Mouse (Mus musculus): Measurements from ENCODE around the gene Gm49387. TPM values are rescaled to one million over a fixed set of nuclear protein-coding genes. Genes with fewer than 3 reads are reported as not detected.
A peak's percentile ranks its signal among the peaks of the same experiment; 100 is the strongest.

Gm49387 gene
- polyA plus RNA-seq, 1 experiment from 2014 or later = 0.94 TPM

DNA sequence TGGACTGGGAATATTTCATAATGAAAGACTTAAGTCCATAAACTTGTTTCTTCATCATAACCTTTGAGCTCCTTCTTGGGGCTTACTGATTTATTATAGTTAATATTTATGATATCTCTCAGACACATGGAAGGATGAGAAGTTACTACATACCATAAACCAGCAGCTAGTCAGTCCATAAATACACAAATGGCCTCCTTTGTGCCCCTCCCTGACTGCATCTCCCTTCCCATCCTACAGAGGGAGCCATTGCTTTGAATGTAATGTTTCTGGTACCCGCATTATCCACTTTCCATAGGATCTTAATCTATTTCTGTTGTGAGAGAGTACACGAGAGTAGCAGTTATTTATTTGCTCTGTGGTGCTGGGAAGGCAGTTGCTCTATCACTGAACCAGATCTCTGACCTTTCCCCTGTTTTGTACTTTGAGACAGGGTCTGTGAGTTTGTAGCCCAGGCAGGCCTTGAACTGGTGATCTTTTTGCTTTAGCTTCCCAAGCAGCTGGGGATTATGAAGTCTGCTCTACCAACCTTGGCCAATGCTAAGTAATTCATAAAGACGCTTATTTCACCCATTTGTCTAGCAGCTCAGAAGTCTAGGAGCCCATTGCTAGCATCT, 4.4 kb upstream of the Gm49387 start:
- peak; percentile 85 for TF ChIP-seq CTCF (IDR thresholded peaks at IDR 0.05; ENCODE audit: low read depth)
- Histone ChIP-seq H3K4me3 (ENCODE audit: low read depth, low read length) (no peak overlapping the region), H3K27me3 (replicated peaks; ENCODE audit: control insufficient read depth, insufficient read depth, low read length) (no peaks in the 10 kb centered on the region), H3K27ac (ENCODE audit: low read depth, low read length) (peak overlapping the region; percentile 80), H3K9ac (ENCODE audit: low read depth, low read length) (no peak overlapping the region), H3K4me1 (replicated peaks; ENCODE audit: control insufficient read depth, insufficient read depth, low read length) (peaks cover 3% of the 10 kb centered on the region; the same call in 1 of the 2 replicates), H3K36me3 (ENCODE audit: control insufficient read depth, insufficient read depth) (no peaks in the 10 kb centered on the region), H3K9me3 (ENCODE audit: control insufficient read depth) (no peaks in the 10 kb centered on the region), H3K4me2 (replicated peaks; ENCODE audit: low read depth) (no peak overlapping the region)
- 55% methylated on average over 3 of the region's 3 CpGs for WGBS
- ATAC-seq = peak; percentile 65

GRCm38 (mm10) chr14:31644183-31644830, 3.6 kb upstream of the Gm49387 start:
- no peak overlapping the region for H3K4me2 ChIP-seq (replicated peaks; ENCODE audit: low read depth)
- H3K27ac ChIP-seq (ENCODE audit: low read depth, low read length) = peak overlapping the region; percentile 80
- no peak for ATAC-seq
- H3K36me3 ChIP-seq (ENCODE audit: control insufficient read depth, insufficient read depth) = no peaks in the 10 kb centered on the region
- no peak overlapping the region for H3K9ac ChIP-seq (ENCODE audit: low read depth, low read length)
- no peak overlapping the region for H3K4me3 ChIP-seq (ENCODE audit: low read depth, low read length)
- no peaks in the 10 kb centered on the region for H3K27me3 ChIP-seq (replicated peaks; ENCODE audit: control insufficient read depth, insufficient read depth, low read length)
- peaks cover 3% of the 10 kb centered on the region; the same call in 1 of the 2 replicates for H3K4me1 ChIP-seq (replicated peaks; ENCODE audit: control insufficient read depth, insufficient read depth, low read length)
- WGBS = 61% methylated on average over 5 of the region's 5 CpGs
- H3K9me3 ChIP-seq (ENCODE audit: control insufficient read depth) = no peaks in the 10 kb centered on the region
- TF ChIP-seq CTCF (IDR thresholded peaks at IDR 0.05; ENCODE audit: low read depth) = no peak

DNA sequence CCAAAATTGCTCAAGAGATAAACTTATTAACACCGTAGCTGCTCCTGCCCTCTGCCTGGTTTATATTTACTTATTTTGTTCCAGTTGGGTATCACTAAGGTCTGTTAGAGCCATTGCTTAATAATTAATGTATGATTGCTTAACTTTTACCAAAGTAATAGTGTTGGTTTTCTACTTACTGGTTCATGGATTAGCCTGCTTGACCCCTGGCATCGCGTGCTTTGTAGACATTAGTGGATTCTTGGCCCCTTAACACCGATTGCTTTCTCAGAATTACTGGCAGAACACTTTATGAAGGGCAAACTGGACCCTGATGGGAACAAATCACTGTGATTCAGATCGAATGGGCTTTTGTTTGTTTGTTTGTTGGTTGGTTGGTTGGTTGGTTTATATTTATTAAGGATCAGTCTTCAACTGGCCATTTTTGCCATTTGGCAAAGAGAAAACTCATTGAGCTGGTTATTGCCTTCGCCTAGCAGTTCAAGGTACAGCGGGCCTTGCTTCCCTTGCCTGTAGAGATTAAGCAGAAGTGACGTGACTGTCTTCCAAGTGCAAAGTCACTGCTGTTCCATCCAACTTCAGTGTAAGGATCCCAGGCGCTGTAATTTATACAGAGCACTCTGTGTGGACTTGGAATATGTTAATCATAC, 953 bp upstream of the Gm49387 start:
- H3K36me3 ChIP-seq (ENCODE audit: control insufficient read depth, insufficient read depth) = no peaks in the 10 kb centered on the region
- no peaks in the 10 kb centered on the region for H3K27me3 ChIP-seq (replicated peaks; ENCODE audit: control insufficient read depth, insufficient read depth, low read length)
- peak; percentile 29 for ATAC-seq
- 40% methylated on average over 9 of the region's 9 CpGs for WGBS
- H3K4me1 ChIP-seq (replicated peaks; ENCODE audit: control insufficient read depth, insufficient read depth, low read length) = peaks cover 3% of the 10 kb centered on the region; the same call in 1 of the 2 replicates
- H3K4me2 ChIP-seq (replicated peaks; ENCODE audit: low read depth) = peak overlapping the region; percentile 88
- H3K9me3 ChIP-seq (ENCODE audit: control insufficient read depth) = no peaks in the 10 kb centered on the region
- H3K27ac ChIP-seq (ENCODE audit: low read depth, low read length) = peak overlapping the region; percentile 84
- no peak for TF ChIP-seq CTCF (IDR thresholded peaks at IDR 0.05; ENCODE audit: low read depth)
- H3K9ac ChIP-seq (ENCODE audit: low read depth, low read length) = peak overlapping the region; percentile 63; the same call in 1 of the 2 replicates
- H3K4me3 ChIP-seq (ENCODE audit: low read depth, low read length) = peak overlapping the region; percentile 64

DNA sequence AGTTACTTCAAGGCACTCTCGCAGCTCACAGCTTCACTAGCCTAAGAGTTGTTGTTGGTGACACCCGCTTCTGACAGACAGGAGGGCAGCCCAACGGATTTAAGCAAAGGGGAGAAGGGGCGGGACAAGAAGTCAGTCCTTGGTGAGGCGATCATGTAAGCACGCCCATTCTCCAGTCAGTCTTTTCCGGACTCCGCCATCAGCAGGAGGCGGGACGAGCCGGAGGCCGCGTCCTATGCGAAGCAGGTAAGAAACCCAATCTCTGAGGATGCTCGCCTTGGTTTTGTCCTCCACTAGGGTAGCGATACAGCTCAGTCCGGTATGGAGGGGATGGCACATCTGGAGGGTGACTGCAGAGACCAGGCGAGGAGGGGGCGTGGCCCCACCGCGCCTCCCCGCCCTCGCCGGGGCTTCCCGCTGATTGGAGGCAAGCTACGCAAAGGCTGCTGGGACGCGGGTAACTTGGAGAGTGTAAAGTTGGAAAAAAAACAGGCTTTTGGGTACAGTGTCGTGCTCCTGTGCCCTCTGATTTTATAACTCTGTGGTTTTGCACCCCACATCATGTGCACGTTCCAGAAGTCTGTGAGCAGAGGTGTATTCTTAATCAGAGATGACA, 320 bp upstream of the Gm49387 start, which contains the start of the genes Btd and Hacl1:
Gene Btd (plus strand): TSS at position 139 of the 616 bp plus-strand sequence.
Gene Hacl1 (minus strand): TSS at position 397 of the 616 bp plus-strand sequence.
- no peaks in the 10 kb centered on the region for H3K9me3 ChIP-seq (ENCODE audit: control insufficient read depth)
- peak within 1 kb of the TSS; percentile 84 for H3K27ac ChIP-seq (ENCODE audit: low read depth, low read length)
- under 1% methylated on average over 30 of the region's 30 CpGs for WGBS
- no peaks in the 10 kb centered on the region for H3K36me3 ChIP-seq (ENCODE audit: control insufficient read depth, insufficient read depth)
- ATAC-seq = peak; percentile 87
- peak; percentile 24; the same call in 1 of the 2 replicates for TF ChIP-seq CTCF (IDR thresholded peaks at IDR 0.05; ENCODE audit: low read depth)
- peak within 1 kb of the TSS; percentile 63 for H3K9ac ChIP-seq (ENCODE audit: low read depth, low read length)
- peak within 1 kb of the TSS; percentile 88 for H3K4me2 ChIP-seq (replicated peaks; ENCODE audit: low read depth)
- peak within 1 kb of the TSS; percentile 64 for H3K4me3 ChIP-seq (ENCODE audit: low read depth, low read length)
- peaks cover 3% of the 10 kb centered on the region; the same call in 1 of the 2 replicates for H3K4me1 ChIP-seq (replicated peaks; ENCODE audit: control insufficient read depth, insufficient read depth, low read length)
- no peaks in the 10 kb centered on the region for H3K27me3 ChIP-seq (replicated peaks; ENCODE audit: control insufficient read depth, insufficient read depth, low read length)

GRCm38 (mm10) chr14:31630677-31631076, 10.0 kb downstream of the Gm49387 start:
- no peak for ATAC-seq
- WGBS = 81% methylated on average over 7 of the region's 7 CpGs

GRCm38 (mm10) chr14:31622748-31623147, 17.9 kb downstream of the Gm49387 start:
- Histone ChIP-seq H3K27me3 (replicated peaks; ENCODE audit: control insufficient read depth, insufficient read depth, low read length) (no peaks in the 10 kb centered on the region), H3K27ac (ENCODE audit: low read depth, low read length) (no peak overlapping the region), H3K36me3 (ENCODE audit: control insufficient read depth, insufficient read depth) (peaks cover 13% of the 10 kb centered on the region; the same call in 1 of the 2 replicates), H3K9ac (ENCODE audit: low read depth, low read length) (no peak overlapping the region), H3K4me3 (ENCODE audit: low read depth, low read length) (no peak overlapping the region), H3K4me2 (replicated peaks; ENCODE audit: low read depth) (no peak overlapping the region), H3K4me1 (replicated peaks; ENCODE audit: control insufficient read depth, insufficient read depth, low read length) (no peaks in the 10 kb centered on the region), H3K9me3 (ENCODE audit: control insufficient read depth) (no peaks in the 10 kb centered on the region)
- ATAC-seq = no peak
- no peak for TF ChIP-seq CTCF (IDR thresholded peaks at IDR 0.05; ENCODE audit: low read depth)
- WGBS = 87% methylated on average over 12 of the region's 12 CpGs

More at GRCm38 (mm10) chr14:31630677-31631076, 10.0 kb downstream of the Gm49387 start:
- no peaks in the 10 kb centered on the region for H3K9me3 ChIP-seq (ENCODE audit: control insufficient read depth)
- H3K27me3 ChIP-seq (replicated peaks; ENCODE audit: control insufficient read depth, insufficient read depth, low read length) = no peaks in the 10 kb centered on the region
- peaks cover 8% of the 10 kb centered on the region; the same call in 1 of the 2 replicates for H3K36me3 ChIP-seq (ENCODE audit: control insufficient read depth, insufficient read depth)
- no peak overlapping the region for H3K27ac ChIP-seq (ENCODE audit: low read depth, low read length)
- H3K4me2 ChIP-seq (replicated peaks; ENCODE audit: low read depth) = no peak overlapping the region
- no peak overlapping the region for H3K9ac ChIP-seq (ENCODE audit: low read depth, low read length)
- no peak for TF ChIP-seq CTCF (IDR thresholded peaks at IDR 0.05; ENCODE audit: low read depth)
- no peak overlapping the region for H3K4me3 ChIP-seq (ENCODE audit: low read depth, low read length)
- no peaks in the 10 kb centered on the region for H3K4me1 ChIP-seq (replicated peaks; ENCODE audit: control insufficient read depth, insufficient read depth, low read length)

All from intestine, postnatal 0 days (tissue).